In genomic region chr6:87980374-87981029, GRCm38 (mm10) we compare ENCODE assay signal across 8 mouse cellular contexts. TPM values are rescaled to one million over a fixed set of nuclear protein-coding genes. Genes with fewer than 3 reads are reported as not detected.
A peak's percentile ranks its signal among the peaks of the same experiment; 100 is the strongest.
DNase-seq lines count a peak whose midpoint lies in the region; ATAC-seq lines count a peak whose summit lies in the region.

No protein-coding gene starts in this region.

- no peaks in the 10 kb centered on the region for H3K27me3 ChIP-seq in embryonic facial prominence, embryonic 11.5 days (ENCODE audit: control insufficient read depth, insufficient read depth, low read length)

- ATAC-seq in embryonic facial prominence, embryonic 11.5 days (replicated peaks; ENCODE audit: insufficient number of reproducible peaks, low FRiP score, low TSS enrichment, low read depth) = peak; percentile 85

- peak overlapping the region; percentile 76 for H3K4me2 ChIP-seq in embryonic facial prominence, embryonic 11.5 days (ENCODE audit: low read depth, low read length)

- no peaks in the 10 kb centered on the region for H3K9me3 ChIP-seq in embryonic facial prominence, embryonic 11.5 days (replicated peaks; ENCODE audit: control insufficient read depth, low read length)

- peak overlapping the region; percentile 97 for H3K4me3 ChIP-seq in embryonic facial prominence, embryonic 11.5 days (ENCODE audit: low read depth, low read length)

- WGBS in embryonic facial prominence, embryonic 11.5 days = 0% methylated on average over 46 of the region's 66 CpGs

- intact Hi-C loops in heart, postnatal 14 days (cut with DNase I) = loop anchor here (5.0 kb wide), 1 partner anchor 68 kb away; the partner anchor contains the start of gene Hmces

- H3K4me1 ChIP-seq in embryonic facial prominence, embryonic 11.5 days (ENCODE audit: control insufficient read depth, insufficient read depth, low read length) = peaks cover 2% of the 10 kb centered on the region; the same call in 1 of the 2 replicates

- peak overlapping the region; percentile 97 for H3K9ac ChIP-seq in embryonic facial prominence, embryonic 11.5 days (replicated peaks; ENCODE audit: low read length)

- peak; percentile 76 to 81 for DNase-seq in B cell, adult 2 months
- DNase-seq in adrenal gland, postnatal 10 days = peak; percentile 93
- peak; percentile 95 for DNase-seq in embryonic facial prominence, embryonic 11.5 days (ENCODE audit: low spot score)
- DNase-seq in heart, postnatal 14 days = peak; percentile 54 to 73
- peak; percentile 78 to 81 for DNase-seq in layer of hippocampus, postnatal 25 days (ENCODE audit: extremely low spot score in 1 of 2, low spot score in 1 of 2)
- DNase-seq in lung, postnatal 10 days = peak; percentile 86
- DNase-seq in retina, postnatal 1 day = peak; percentile 96
- DNase-seq in yolk sac, embryonic 10.5 days (ENCODE audit: low spot score) = peak; percentile 59

- peak overlapping the region; percentile 93 for H3K27ac ChIP-seq in embryonic facial prominence, embryonic 11.5 days (replicated peaks; ENCODE audit: low read depth, low read length)

- peaks cover 4% of the 10 kb centered on the region for H3K36me3 ChIP-seq in embryonic facial prominence, embryonic 11.5 days (replicated peaks; ENCODE audit: control insufficient read depth, insufficient read depth, low read depth, low read length)

RNA-seq across cellular contexts. Expression of gene H1fx, which starts 0.9 kb away (rescaled TPM):
- 10 to 100 TPM; 28.9 to 30.8 TPM for total RNA-seq in adrenal gland, postnatal 10 days (2021)
- polyA plus RNA-seq in embryonic facial prominence, embryonic 11.5 days (2014; fragmentation: Nextera tagmentation; extraction: Ambion mirVana) = 62.8 and 92.5 TPM in 2 replicates
- 1 to 10 TPM; 6.5 to 7.1 TPM for total RNA-seq in heart, postnatal 14 days (2021)
- 10 to 100 TPM; 74.7 to 76.2 TPM for total RNA-seq in layer of hippocampus, postnatal 25 days (2021)

Comparison
In these comparisons a context has a peak if more than half of its experiments do, and no peak if none do; other contexts are left out.
1. Peak in every context shown above with its lines: DNase-seq, ATAC-seq, H3K4me3 ChIP-seq and H3K27ac ChIP-seq.